8 mouse cellular contexts compared by ENCODE assay signal in genomic region chr5:34170726-34171125, GRCm38 (mm10). TPM values are rescaled to one million over a fixed set of nuclear protein-coding genes. Genes with fewer than 3 reads are reported as not detected.
A peak's percentile ranks its signal among the peaks of the same experiment; 100 is the strongest.
DNase-seq lines count a peak whose midpoint lies in the region; ATAC-seq and TF ChIP-seq lines count a peak whose summit lies in the region.

No protein-coding gene starts in this region.

- H3K4me3 ChIP-seq in lung, embryonic 14.5 days (ENCODE audit: low read depth, low read length), result no peak overlapping the region
- no peak overlapping the region for H3K4me3 ChIP-seq in heart, postnatal 0 days (ENCODE audit: low read depth, low read length)
- H3K4me3 ChIP-seq in stomach, embryonic 15.5 days (replicated peaks), result no peak overlapping the region

- no peak for TF ChIP-seq CTCF in lung, embryonic 14.5 days (IDR thresholded peaks at IDR 0.05; ENCODE audit: low read depth)
- no peak for TF ChIP-seq CTCF in heart, postnatal 0 days (IDR thresholded peaks at IDR 0.05; ENCODE audit: low read depth)

- no peaks in the 10 kb centered on the region for H3K27me3 ChIP-seq in lung, embryonic 14.5 days (ENCODE audit: insufficient read depth, low read length)
- no peaks in the 10 kb centered on the region for H3K27me3 ChIP-seq in heart, postnatal 0 days (ENCODE audit: control insufficient read depth, insufficient read depth, low read length)
- no peaks in the 10 kb centered on the region for H3K27me3 ChIP-seq in stomach, embryonic 15.5 days (replicated peaks)

- peaks cover 30% of the 10 kb centered on the region for H3K36me3 ChIP-seq in lung, embryonic 14.5 days (ENCODE audit: insufficient read depth)
- peaks cover 33% of the 10 kb centered on the region for H3K36me3 ChIP-seq in heart, postnatal 0 days (replicated peaks; ENCODE audit: control insufficient read depth, insufficient read depth, low read length)
- H3K36me3 ChIP-seq in stomach, embryonic 15.5 days, result peaks cover 5% of the 10 kb centered on the region; the same call in 1 of the 2 replicates

- 65% methylated on average over 4 of the region's 4 CpGs for WGBS in lung, embryonic 14.5 days
- 48% methylated on average over 4 of the region's 4 CpGs for WGBS in heart, postnatal 0 days
- 61% methylated on average over 4 of the region's 4 CpGs for WGBS in stomach, embryonic 15.5 days

- no peak overlapping the region for H3K4me2 ChIP-seq in lung, embryonic 14.5 days
- no peak overlapping the region for H3K4me2 ChIP-seq in heart, postnatal 0 days (ENCODE audit: low read depth, low read length)
- H3K4me2 ChIP-seq in stomach, embryonic 15.5 days, result no peak overlapping the region

- no peak for TF ChIP-seq EP300 in heart, postnatal 0 days (IDR thresholded peaks at IDR 0.05; ENCODE audit: low read depth)

- no peak overlapping the region for H3K9ac ChIP-seq in lung, embryonic 14.5 days
- no peak overlapping the region for H3K9ac ChIP-seq in heart, postnatal 0 days (replicated peaks; ENCODE audit: low read depth, low read length)
- H3K9ac ChIP-seq in stomach, embryonic 15.5 days, result no peak overlapping the region

- ATAC-seq in lung, embryonic 14.5 days (ENCODE audit: insufficient read depth), result no peak
- ATAC-seq in heart, postnatal 0 days (ENCODE audit: insufficient read depth, low read depth), result no peak
- no peak for ATAC-seq in stomach, embryonic 15.5 days (ENCODE audit: insufficient read depth, low FRiP score, low read depth)
- no peak for ATAC-seq in monocyte, adult 5-6 weeks (replicated peaks; ENCODE audit: insufficient number of reproducible peaks, low FRiP score, low TSS enrichment, poor library complexity, severe bottlenecking)

- intact Hi-C loops in left cerebral cortex, postnatal 36 days (cut with DNase I), result loop anchor here (1.0 kb wide), 1 partner anchor 17 kb away; the partner anchor contains the start of gene Mxd4

- H3K4me1 ChIP-seq in lung, embryonic 14.5 days (ENCODE audit: insufficient read depth), result peaks cover 12% of the 10 kb centered on the region; the same call in 1 of the 2 replicates
- peaks cover 3% of the 10 kb centered on the region; the same call in 1 of the 2 replicates for H3K4me1 ChIP-seq in heart, postnatal 0 days (ENCODE audit: control insufficient read depth, insufficient read depth)
- H3K4me1 ChIP-seq in stomach, embryonic 15.5 days, result peaks cover 7% of the 10 kb centered on the region

- peak overlapping the region; percentile 70; the same call in 1 of the 2 replicates for H3K27ac ChIP-seq in lung, embryonic 14.5 days (ENCODE audit: low read depth)
- peak overlapping the region; percentile 79 for H3K27ac ChIP-seq in heart, postnatal 0 days (ENCODE audit: low read depth)
- peak overlapping the region; percentile 61; the same call in 1 of the 2 replicates for H3K27ac ChIP-seq in stomach, embryonic 15.5 days

- no peaks in the 10 kb centered on the region for H3K9me3 ChIP-seq in lung, embryonic 14.5 days (ENCODE audit: low read depth, low read length)
- H3K9me3 ChIP-seq in heart, postnatal 0 days (replicated peaks; ENCODE audit: control insufficient read depth, low read length), result no peaks in the 10 kb centered on the region
- H3K9me3 ChIP-seq in stomach, embryonic 15.5 days, result no peaks in the 10 kb centered on the region

- DNase-seq in frontal cortex, postnatal 36 days (ENCODE audit: low spot score in 2 of 2), result peak; percentile 39 to 49
- no peak for DNase-seq in frontal cortex, postnatal 25 days (ENCODE audit: low spot score in 2 of 2)
- DNase-seq in lung, embryonic 14.5 days, result peak; percentile 50
- DNase-seq in lung, postnatal 14 days, result no peak
- no peak for DNase-seq in heart, postnatal 0 days (ENCODE audit: low spot score)
- no peak for DNase-seq in left cerebral cortex, postnatal 36 days (ENCODE audit: low spot score in 2 of 2)

RNA-seq across cellular contexts. Expression of gene Haus3, which starts 1.4 kb away (rescaled TPM):
- 44.0 and 46.8 TPM in 2 replicates for polyA plus RNA-seq in lung, embryonic 14.5 days (2014; fragmentation: Nextera tagmentation; extraction: Ambion mirVana)
- total RNA-seq in heart, postnatal 0 days (2014; rRNA removed; ENCODE audit: low replicate concordance), result 5.6 and 17.9 TPM in 2 replicates
- 11.4 and 11.6 TPM in 2 replicates for polyA plus RNA-seq in heart, postnatal 0 days (2015; fragmentation: Nextera tagmentation; extraction: Ambion mirVana)
- 33.7 and 35.9 TPM in 2 replicates for polyA plus RNA-seq in stomach, embryonic 15.5 days (2015; fragmentation: Nextera tagmentation; extraction: Ambion mirVana)
- 1 to 10 TPM; 7.8 to 8.2 TPM for total RNA-seq in left cerebral cortex, postnatal 36 days (2021)
- 107 to 199 TPM (median 133 TPM) in 3 replicates for total RNA-seq in monocyte, adult 5-6 weeks (2017)

RNA-seq across cellular contexts. Expression of gene Poln, which starts 1.5 kb away (rescaled TPM):
- polyA plus RNA-seq in lung, embryonic 14.5 days (2014; fragmentation: Nextera tagmentation; extraction: Ambion mirVana), result 1.2 and 1.4 TPM in 2 replicates
- total RNA-seq in heart, postnatal 0 days (2014; rRNA removed; ENCODE audit: low replicate concordance), result 0.19 TPM in 1 of 2 replicates, not detected in the other
- 0.54 and 1.3 TPM in 2 replicates for polyA plus RNA-seq in heart, postnatal 0 days (2015; fragmentation: Nextera tagmentation; extraction: Ambion mirVana)
- 0.81 and 0.92 TPM in 2 replicates for polyA plus RNA-seq in stomach, embryonic 15.5 days (2015; fragmentation: Nextera tagmentation; extraction: Ambion mirVana)
- total RNA-seq in left cerebral cortex, postnatal 36 days (2021), result 1 to 10 TPM in 1 of 2 experiments, under 1 TPM in 1; 0.91 to 1.9 TPM
- total RNA-seq in monocyte, adult 5-6 weeks (2017), result 2.1 TPM in 1 of 3 replicates, not detected in the others

RNA-seq across cellular contexts. Expression of gene Mxd4, which starts 16.8 kb away (rescaled TPM):
- 47.6 and 50.8 TPM in 2 replicates for polyA plus RNA-seq in lung, embryonic 14.5 days (2014; fragmentation: Nextera tagmentation; extraction: Ambion mirVana)
- total RNA-seq in heart, postnatal 0 days (2014; rRNA removed; ENCODE audit: low replicate concordance), result 104 and 114 TPM in 2 replicates
- polyA plus RNA-seq in heart, postnatal 0 days (2015; fragmentation: Nextera tagmentation; extraction: Ambion mirVana), result 22.5 and 24.5 TPM in 2 replicates
- 28.7 and 34.7 TPM in 2 replicates for polyA plus RNA-seq in stomach, embryonic 15.5 days (2015; fragmentation: Nextera tagmentation; extraction: Ambion mirVana)
- 10 to 100 TPM; 86.5 to 86.9 TPM for total RNA-seq in left cerebral cortex, postnatal 36 days (2021)
- total RNA-seq in monocyte, adult 5-6 weeks (2017), result 43.8 to 81.5 TPM (median 57.1 TPM) in 3 replicates

Comparison
In these comparisons a context has a peak if more than half of its experiments do, and no peak if none do; other contexts are left out.
1. DNase-seq: peak in frontal cortex, postnatal 36 days (2 of 2) and lung, embryonic 14.5 days (single experiment); none in frontal cortex, postnatal 25 days (0 of 2), lung, postnatal 14 days (single experiment), heart, postnatal 0 days (single experiment) and left cerebral cortex, postnatal 36 days (0 of 2).
2. Peak in every context shown above with its lines, with median percentiles within 50 percentile points of each other: H3K27ac ChIP-seq.